Mouse (Mus musculus): ENCODE measurements around the gene Fam210b.
A peak's percentile ranks its signal among the peaks of the same experiment; 100 is the strongest.

Gene Fam210b

GRCm38 (mm10) chr2:172350773-172351172 is 5.4 kb downstream of the Fam210b start:
- DNase-seq (ENCODE audit: low spot score), result no peak

- no peak for DNase-seq (ENCODE audit: low spot score)
Observed at GRCm38 (mm10) chr2:172353218-172353617, 7.9 kb downstream of the Fam210b start.

DNA sequence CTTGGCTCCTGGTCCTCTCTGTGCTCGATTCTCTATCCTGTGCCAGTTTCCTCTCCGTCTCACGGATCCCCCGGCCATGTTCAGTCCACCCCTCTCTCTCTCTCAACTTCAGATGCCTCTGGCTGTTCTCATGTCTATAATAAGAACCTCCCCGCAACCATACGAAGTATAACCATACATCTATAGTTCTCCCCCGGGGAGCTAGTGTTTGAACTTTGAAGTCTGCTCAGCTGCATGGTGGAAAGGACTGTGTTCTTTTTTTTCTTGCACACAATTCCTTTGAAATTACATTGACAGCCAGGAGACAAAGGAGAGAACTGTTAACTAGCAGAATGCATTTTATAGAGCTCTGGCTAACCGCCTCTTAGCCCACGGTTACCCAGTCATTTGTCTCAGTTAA is 9.4 kb downstream of the Fam210b start:
- no peak for DNase-seq (ENCODE audit: low spot score)

DNA sequence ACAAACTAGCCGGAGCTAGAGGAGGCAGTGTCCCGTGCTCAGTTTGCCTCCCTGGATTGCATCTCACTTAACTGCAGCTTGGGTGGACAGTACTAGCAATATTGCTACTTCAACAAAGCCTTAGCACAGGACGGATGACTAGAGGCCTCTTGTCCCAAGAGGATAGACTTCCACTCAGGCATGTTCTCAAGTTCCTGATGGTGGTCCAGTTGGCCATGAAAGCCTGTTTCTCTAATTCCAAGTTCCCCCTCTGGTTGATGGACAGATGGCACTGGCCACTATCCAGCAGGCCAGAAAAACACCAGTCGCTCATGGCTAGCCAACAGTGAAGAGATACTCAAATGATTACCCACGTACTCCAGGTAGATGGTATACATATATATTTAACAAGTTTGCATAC is 10.5 kb downstream of the Fam210b start:
- DNase-seq (ENCODE audit: low spot score), result no peak

DNA sequence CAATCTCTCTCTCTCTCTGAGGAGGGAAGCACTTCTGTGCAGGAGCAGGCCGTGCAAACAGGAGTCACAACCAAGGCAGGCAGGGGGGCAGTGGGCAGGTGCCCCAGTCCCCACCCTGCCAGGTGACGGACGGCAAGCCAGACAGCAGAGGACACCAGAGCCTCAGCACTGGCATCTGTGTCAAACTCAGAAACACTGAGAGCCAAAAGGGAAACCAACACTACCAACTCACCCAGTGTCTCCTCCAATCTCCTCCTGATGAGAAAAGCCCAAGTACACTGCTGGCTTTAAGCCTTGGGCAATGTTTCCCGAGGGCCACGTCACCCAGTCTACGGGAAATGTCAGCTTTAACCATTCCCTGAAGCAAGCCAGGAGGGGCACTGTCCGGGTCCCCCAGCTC is 17.8 kb downstream of the Fam210b start:
- no peak for DNase-seq (ENCODE audit: low spot score)

GRCm38 (mm10) chr2:172370411-172371223 is 25.3 kb downstream of the Fam210b start, which contains the start of the genes Aurka and Cstf1:
Gene Aurka (minus strand): TSS chr2:172370535.
Gene Cstf1 (plus strand): TSS chr2:172370681.
- peak; percentile 97 for DNase-seq (ENCODE audit: low spot score)

DNA sequence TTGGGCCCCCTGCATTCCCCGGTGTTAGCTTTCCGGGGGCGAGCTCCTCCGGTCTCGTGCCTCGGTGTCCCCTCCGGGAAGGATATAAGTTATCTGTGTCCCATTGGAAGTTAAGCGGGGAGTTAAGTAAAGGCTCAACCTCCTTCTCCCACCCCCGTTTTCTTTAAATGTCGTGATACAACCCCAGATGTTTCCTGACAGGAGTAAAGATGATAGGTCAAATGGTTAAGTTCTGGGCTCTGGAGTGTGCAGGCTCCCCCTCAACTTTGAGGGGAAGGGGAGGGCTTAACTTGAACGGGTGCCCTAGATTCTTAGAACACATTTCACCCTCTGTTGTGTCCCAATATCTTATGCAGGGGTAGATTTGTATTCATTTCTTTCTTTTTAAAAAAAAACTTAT is 25.9 kb downstream of the Fam210b start:
- DNase-seq (ENCODE audit: low spot score), result peak; percentile 29

DNA sequence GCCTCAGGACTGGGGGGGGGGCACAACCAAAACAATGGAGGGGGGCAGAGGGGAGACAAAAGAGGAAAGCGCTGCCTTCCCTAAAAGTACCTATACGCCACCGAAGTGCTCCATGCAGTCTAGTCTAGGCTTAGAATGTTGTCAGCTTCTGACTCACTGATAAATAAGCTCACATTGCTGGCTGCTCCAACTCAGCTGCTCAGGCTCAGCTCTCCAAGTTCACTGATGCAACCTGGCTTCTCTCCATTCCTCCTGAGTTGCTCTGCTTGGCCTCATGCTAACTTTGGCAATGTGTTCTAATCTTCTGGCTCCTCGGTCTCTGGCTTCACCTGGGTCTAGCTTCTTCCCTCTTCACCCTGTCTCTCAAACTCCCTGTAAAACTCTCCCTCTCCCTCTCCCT is 31.2 kb downstream of the Fam210b start:
- peak; percentile 58 for DNase-seq (ENCODE audit: low spot score)

- DNase-seq (ENCODE audit: low spot score), result no peak
Observed at GRCm38 (mm10) chr2:172376999-172377515, 31.7 kb downstream of the Fam210b start.

DNA sequence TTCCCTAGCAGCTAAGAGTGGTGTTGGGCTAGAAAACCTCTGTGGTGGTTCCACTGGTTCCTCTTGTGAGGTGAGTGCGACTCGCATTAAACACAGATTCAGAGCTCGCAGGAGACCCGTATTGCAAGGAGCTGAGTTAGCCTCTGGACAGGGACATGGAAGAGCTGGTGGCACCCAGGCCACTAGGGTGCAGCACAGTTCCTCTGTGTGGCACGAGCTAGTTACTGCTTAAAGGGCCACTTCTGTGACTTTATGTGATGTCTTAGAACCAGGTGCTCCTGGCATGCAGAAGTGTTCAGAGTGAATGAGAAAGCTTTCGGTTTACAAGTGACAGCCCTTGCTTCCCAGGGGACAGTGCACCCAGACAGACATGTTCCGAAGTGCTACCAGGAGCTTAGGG is 33.0 kb downstream of the Fam210b start:
- DNase-seq (ENCODE audit: low spot score), result peak; percentile 67

GRCm38 (mm10) chr2:172380513-172380912 is 35.1 kb downstream of the Fam210b start:
- no peak for DNase-seq (ENCODE audit: low spot score)

DNA sequence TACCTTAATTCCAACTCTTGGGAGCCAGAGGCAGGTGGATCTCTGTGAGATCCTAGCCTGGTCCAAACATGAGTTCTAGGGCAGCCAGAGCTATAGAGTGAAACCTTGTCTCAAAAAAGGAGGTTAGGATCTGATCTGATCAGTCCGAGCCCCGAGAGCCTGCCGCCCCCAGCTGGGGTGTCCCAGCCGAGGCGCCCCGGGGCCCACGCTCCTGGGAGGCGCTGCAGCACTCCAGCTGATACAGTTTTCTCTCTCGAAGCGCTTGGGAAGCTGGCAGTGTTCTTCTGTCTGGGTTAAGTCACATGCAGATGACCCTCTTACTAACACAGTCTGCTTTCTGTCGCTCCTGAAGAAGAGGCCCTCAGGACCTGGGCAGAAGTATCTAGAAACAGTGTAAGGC is 36.0 kb downstream of the Fam210b start:
- no peak for DNase-seq (ENCODE audit: low spot score)

DNA sequence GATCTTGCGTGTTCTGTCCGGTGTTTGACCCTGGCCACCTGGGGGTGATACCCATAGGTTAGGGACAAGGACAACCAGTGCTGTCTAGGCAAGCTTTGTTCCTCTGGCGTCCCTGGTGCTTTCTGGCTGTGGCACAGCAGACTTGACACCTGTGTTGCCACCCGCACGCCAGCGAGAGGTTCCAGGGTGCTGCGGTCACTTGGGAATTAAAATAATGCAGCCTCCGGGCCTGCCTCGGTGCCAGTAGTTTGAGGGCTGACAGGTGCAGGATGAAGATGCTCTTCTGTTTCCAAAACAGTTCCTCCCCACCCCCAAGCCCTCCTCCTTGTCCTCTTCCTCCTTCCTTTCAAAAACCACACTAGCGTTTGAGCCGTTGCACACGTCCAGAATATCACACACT is 36.5 kb downstream of the Fam210b start:
- no peak for DNase-seq (ENCODE audit: low spot score)

DNA sequence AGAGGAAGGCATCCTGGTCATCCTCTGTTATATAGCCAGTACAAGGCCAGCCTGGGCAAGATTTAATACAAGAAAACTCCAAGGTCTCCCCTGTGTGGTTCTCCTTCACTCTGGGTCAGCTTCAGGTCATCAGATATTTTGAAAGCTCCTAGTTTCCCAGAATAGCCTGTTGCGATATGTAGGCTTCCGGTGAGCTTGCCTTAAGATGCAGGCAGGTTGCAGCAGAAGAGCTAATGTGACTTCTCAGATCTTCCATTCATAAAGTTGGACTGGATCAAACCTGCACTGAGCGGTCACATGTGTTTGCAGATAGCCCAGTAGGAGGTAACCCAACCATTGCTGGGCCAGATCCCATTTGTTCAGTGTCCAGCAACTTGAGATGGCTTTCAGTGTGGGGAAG is 39.4 kb downstream of the Fam210b start:
- no peak for DNase-seq (ENCODE audit: low spot score)

GRCm38 (mm10) chr2:172390341-172390740 is 45.0 kb downstream of the Fam210b start:
- DNase-seq (ENCODE audit: low spot score), result no peak

- DNase-seq (ENCODE audit: low spot score), result no peak
Observed at GRCm38 (mm10) chr2:172392041-172392521, 46.7 kb downstream of the Fam210b start.

DNA sequence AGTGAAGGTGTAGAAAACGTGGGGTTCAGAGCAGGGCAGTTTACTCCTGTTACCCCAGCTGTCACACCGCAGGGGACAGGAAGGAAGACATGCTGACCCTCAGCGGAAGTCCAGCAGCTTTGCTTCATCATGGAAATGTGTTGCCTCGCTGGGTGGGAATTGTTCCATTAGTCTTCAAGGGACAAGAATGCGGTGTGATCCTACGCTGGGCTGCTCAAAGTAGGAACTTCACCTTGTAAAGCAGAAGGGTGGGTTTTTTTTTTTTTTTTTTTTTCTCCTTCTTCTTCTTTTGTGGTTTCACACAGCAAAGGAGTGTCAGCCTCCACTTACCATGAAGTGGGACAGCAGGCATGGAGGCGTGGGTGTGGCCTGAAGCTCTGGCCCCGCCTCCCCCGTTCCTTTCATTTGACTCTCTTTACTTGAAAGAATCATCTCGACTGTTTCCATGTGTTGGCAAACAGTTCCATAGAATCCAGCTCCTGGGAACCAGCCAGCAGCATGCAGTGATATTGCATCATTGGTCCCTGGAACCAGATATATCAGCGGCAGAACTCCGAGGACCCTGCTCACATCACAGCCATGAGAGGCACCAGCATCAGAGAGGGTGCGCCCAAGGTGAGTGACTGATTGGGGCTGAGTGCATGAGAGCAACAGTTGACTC is 48.2 kb downstream of the Fam210b start, which contains the start of gene Cass4:
TSS of gene Cass4 (plus strand) at position 404 of the 661 bp plus-strand sequence.
- DNase-seq (ENCODE audit: low spot score), result peak; percentile 50

GRCm38 (mm10) chr2:172394052-172394392 is 48.7 kb downstream of the Fam210b start:
- DNase-seq (ENCODE audit: low spot score), result no peak

- DNase-seq (ENCODE audit: low spot score), result no peak
Observed at GRCm38 (mm10) chr2:172394671-172395070, 49.3 kb downstream of the Fam210b start.

GRCm38 (mm10) chr2:172395961-172396360 is 50.6 kb downstream of the Fam210b start:
- DNase-seq (ENCODE audit: low spot score), result no peak

- no peak for DNase-seq (ENCODE audit: low spot score)
Observed at GRCm38 (mm10) chr2:172399901-172400300, 54.5 kb downstream of the Fam210b start.

DNA sequence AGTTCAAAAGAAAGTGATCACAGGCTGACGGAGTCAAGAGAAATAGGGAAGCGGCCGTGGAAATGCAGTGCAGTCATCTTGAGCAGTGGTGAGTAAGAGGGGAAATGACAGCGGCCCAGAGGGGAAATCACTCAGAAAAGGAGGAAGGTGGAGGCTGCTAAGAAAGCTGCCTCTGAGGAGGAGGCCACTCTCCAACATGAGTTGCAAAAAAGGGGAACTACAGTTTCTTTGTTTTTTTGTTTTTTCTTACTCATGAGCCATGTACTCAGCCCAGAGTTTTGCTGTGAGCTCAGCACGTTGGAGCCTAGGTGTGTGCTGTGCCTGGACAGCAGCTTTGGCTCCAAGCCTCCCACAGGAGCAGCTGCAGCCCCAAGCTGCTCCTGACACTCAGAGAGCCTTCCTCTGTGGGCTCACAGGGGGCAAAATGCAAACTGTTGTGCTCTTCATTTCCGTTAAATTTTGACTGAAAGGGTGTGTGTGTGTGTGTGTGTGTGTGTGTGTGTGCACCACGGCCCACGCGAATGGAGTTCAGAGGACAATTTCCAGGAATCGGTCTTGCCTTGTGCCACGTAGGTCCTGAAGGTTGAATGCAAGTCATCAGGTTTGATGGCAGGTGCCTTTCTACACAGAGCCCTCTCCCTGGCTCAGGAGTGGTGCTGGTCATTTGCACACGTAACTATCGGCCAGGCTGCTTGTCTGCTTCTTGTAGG is 55.9 kb downstream of the Fam210b start:
- DNase-seq (ENCODE audit: low spot score), result no peak

Measured in adipocyte (in vitro differentiated cells).